Comparison of ENCODE assay signal across 20 mouse cellular contexts in genomic region chr19:21791386-21791785, GRCm38 (mm10). TPM values are rescaled to one million over a fixed set of nuclear protein-coding genes. Genes with fewer than 3 reads are reported as not detected.
A peak's percentile ranks its signal among the peaks of the same experiment; 100 is the strongest.
DNase-seq lines count a peak whose midpoint lies in the region; ATAC-seq lines count a peak whose summit lies in the region.
"Had no signal": no experiment of that assay in that cellular context is flagged by ENCODE, and none has a peak within 500 bp of the region (broad histone marks: within the 10 kb centered on the region; RNA-seq: fewer than 3 reads in every experiment).

No protein-coding gene starts in this region.

- no peak overlapping the region for H3K4me2 ChIP-seq in forebrain, embryonic 12.5 days
- H3K4me2 ChIP-seq in forebrain, embryonic 15.5 days (replicated peaks): no peak overlapping the region
- no peak overlapping the region for H3K4me2 ChIP-seq in hindbrain, embryonic 16.5 days (ENCODE audit: low read length)
- no peak overlapping the region for H3K4me2 ChIP-seq in midbrain, embryonic 13.5 days (replicated peaks)
- H3K4me2 ChIP-seq in intestine, embryonic 15.5 days (replicated peaks): no peak overlapping the region
- H3K4me2 ChIP-seq: embryonic facial prominence, embryonic 13.5 days had no signal

- H3K9ac ChIP-seq in forebrain, embryonic 12.5 days: no peak overlapping the region
- no peak overlapping the region for H3K9ac ChIP-seq in forebrain, embryonic 15.5 days (replicated peaks)
- no peak overlapping the region for H3K9ac ChIP-seq in hindbrain, embryonic 16.5 days (ENCODE audit: low read depth, low read length)
- H3K9ac ChIP-seq in midbrain, embryonic 13.5 days (replicated peaks): no peak overlapping the region
- H3K9ac ChIP-seq in intestine, embryonic 15.5 days: no peak overlapping the region
- H3K9ac ChIP-seq: embryonic facial prominence, embryonic 13.5 days had no signal

- no peak for DNase-seq in hindbrain, embryonic 10.5 days (ENCODE audit: low spot score)
- DNase-seq in midbrain, embryonic 10.5 days (ENCODE audit: low spot score): no peak
- DNase-seq in ZHBTc4 (ENCODE audit: low read depth, low spot score): peak; percentile 59
- DNase-seq: adrenal gland, postnatal 10 days; B cell, adult 2 months; cerebellum, adult 11 months; cerebellum, adult 8-10 months; gastrocnemius, postnatal 36 days; heart, adult 18-20 months; heart, postnatal 14 days; kidney, adult 8-10 months had no signal

- H3K4me1 ChIP-seq in forebrain, embryonic 12.5 days: peaks cover 50% of the 10 kb centered on the region
- peaks cover 48% of the 10 kb centered on the region for H3K4me1 ChIP-seq in forebrain, embryonic 15.5 days
- peaks cover 58% of the 10 kb centered on the region for H3K4me1 ChIP-seq in hindbrain, embryonic 10.5 days (replicated peaks)
- peaks cover 12% of the 10 kb centered on the region for H3K4me1 ChIP-seq in hindbrain, embryonic 16.5 days (ENCODE audit: control insufficient read depth, insufficient read depth, low read depth, low read length)
- peaks cover 52% of the 10 kb centered on the region for H3K4me1 ChIP-seq in midbrain, embryonic 13.5 days (replicated peaks)
- H3K4me1 ChIP-seq in midbrain, embryonic 10.5 days: peaks cover 57% of the 10 kb centered on the region
- no peaks in the 10 kb centered on the region for H3K4me1 ChIP-seq in intestine, embryonic 15.5 days (replicated peaks)

- WGBS in forebrain, embryonic 12.5 days: 75% methylated on average over 3 of the region's 3 CpGs
- WGBS in forebrain, embryonic 15.5 days: 84% methylated on average over 3 of the region's 3 CpGs
- WGBS in hindbrain, embryonic 10.5 days: 85% methylated on average over 3 of the region's 3 CpGs
- 63% methylated on average over 3 of the region's 3 CpGs for WGBS in hindbrain, embryonic 16.5 days
- 64% methylated on average over 3 of the region's 3 CpGs for WGBS in midbrain, embryonic 13.5 days
- 90% methylated on average over 3 of the region's 3 CpGs for WGBS in midbrain, embryonic 10.5 days
- 85% methylated on average over 3 of the region's 3 CpGs for WGBS in intestine, embryonic 15.5 days

- H3K36me3 ChIP-seq in forebrain, embryonic 12.5 days (replicated peaks): peaks cover 32% of the 10 kb centered on the region
- peaks cover 17% of the 10 kb centered on the region for H3K36me3 ChIP-seq in forebrain, embryonic 15.5 days
- H3K36me3 ChIP-seq in hindbrain, embryonic 10.5 days: peaks cover 42% of the 10 kb centered on the region
- 0 out of 2 replicates have a peak, but pooled peaks cover 4% of the 10 kb centered on the region for H3K36me3 ChIP-seq in hindbrain, embryonic 16.5 days (ENCODE audit: control insufficient read depth, insufficient read depth, low read length)
- peaks cover 35% of the 10 kb centered on the region for H3K36me3 ChIP-seq in midbrain, embryonic 13.5 days
- peaks cover 46% of the 10 kb centered on the region for H3K36me3 ChIP-seq in midbrain, embryonic 10.5 days
- H3K36me3 ChIP-seq in intestine, embryonic 15.5 days: no peaks in the 10 kb centered on the region

- no peak for ATAC-seq in forebrain, embryonic 12.5 days (ENCODE audit: low FRiP score)
- ATAC-seq in forebrain, embryonic 15.5 days (replicated peaks): no peak
- no peak for ATAC-seq in hindbrain, embryonic 16.5 days
- no peak for ATAC-seq in midbrain, embryonic 13.5 days
- no peak for ATAC-seq in intestine, embryonic 15.5 days
- ATAC-seq: CD4-positive, CD25-positive, alpha-beta regulatory T cell, adult 4 months; intestine, postnatal 0 days had no signal

- H3K27me3 ChIP-seq in forebrain, embryonic 12.5 days: no peaks in the 10 kb centered on the region
- H3K27me3 ChIP-seq in forebrain, embryonic 15.5 days: no peaks in the 10 kb centered on the region
- no peaks in the 10 kb centered on the region for H3K27me3 ChIP-seq in hindbrain, embryonic 10.5 days (ENCODE audit: insufficient read depth, poor library complexity, severe bottlenecking)
- no peaks in the 10 kb centered on the region for H3K27me3 ChIP-seq in hindbrain, embryonic 16.5 days (replicated peaks; ENCODE audit: control insufficient read depth, insufficient read depth, low read length)
- no peaks in the 10 kb centered on the region for H3K27me3 ChIP-seq in midbrain, embryonic 13.5 days
- H3K27me3 ChIP-seq in midbrain, embryonic 10.5 days (ENCODE audit: low read depth, poor library complexity, severe bottlenecking): no peaks in the 10 kb centered on the region
- no peaks in the 10 kb centered on the region for H3K27me3 ChIP-seq in intestine, embryonic 15.5 days (replicated peaks)
- H3K27me3 ChIP-seq: embryonic facial prominence, embryonic 13.5 days had no signal

- H3K9me3 ChIP-seq in forebrain, embryonic 12.5 days: no peaks in the 10 kb centered on the region
- H3K9me3 ChIP-seq in forebrain, embryonic 15.5 days: no peaks in the 10 kb centered on the region
- no peaks in the 10 kb centered on the region for H3K9me3 ChIP-seq in hindbrain, embryonic 10.5 days
- H3K9me3 ChIP-seq in hindbrain, embryonic 16.5 days (ENCODE audit: control insufficient read depth, low read length): no peaks in the 10 kb centered on the region
- no peaks in the 10 kb centered on the region for H3K9me3 ChIP-seq in midbrain, embryonic 13.5 days
- H3K9me3 ChIP-seq in midbrain, embryonic 10.5 days (replicated peaks): no peaks in the 10 kb centered on the region
- H3K9me3 ChIP-seq in intestine, embryonic 15.5 days: no peaks in the 10 kb centered on the region
- H3K9me3 ChIP-seq: embryonic facial prominence, embryonic 13.5 days; heart, embryonic 10.5 days had no signal

- 0 out of 2 replicates have a peak overlapping the region, but pooled peaks have one; percentile 75 for H3K27ac ChIP-seq in forebrain, embryonic 12.5 days
- no peak overlapping the region; the same call in 1 of the 2 replicates for H3K27ac ChIP-seq in forebrain, embryonic 15.5 days (replicated peaks)
- H3K27ac ChIP-seq in hindbrain, embryonic 10.5 days: peak overlapping the region; percentile 31; the same call in 1 of the 2 replicates
- H3K27ac ChIP-seq in hindbrain, embryonic 16.5 days (ENCODE audit: low read depth, low read length): no peak overlapping the region
- H3K27ac ChIP-seq in midbrain, embryonic 13.5 days: 0 out of 2 replicates have a peak overlapping the region, but pooled peaks have one; percentile 46
- no peak overlapping the region; the same call in 1 of the 2 replicates for H3K27ac ChIP-seq in midbrain, embryonic 10.5 days (replicated peaks)
- H3K27ac ChIP-seq in intestine, embryonic 15.5 days: no peak overlapping the region
- H3K27ac ChIP-seq: embryonic facial prominence, embryonic 13.5 days; heart, embryonic 10.5 days had no signal

- no peak overlapping the region for H3K4me3 ChIP-seq in forebrain, embryonic 12.5 days (replicated peaks)
- H3K4me3 ChIP-seq in forebrain, embryonic 15.5 days: no peak overlapping the region
- H3K4me3 ChIP-seq in hindbrain, embryonic 10.5 days: no peak overlapping the region
- no peak overlapping the region for H3K4me3 ChIP-seq in hindbrain, embryonic 16.5 days (ENCODE audit: low read length)
- no peak overlapping the region for H3K4me3 ChIP-seq in midbrain, embryonic 13.5 days (replicated peaks)
- H3K4me3 ChIP-seq in midbrain, embryonic 10.5 days: no peak overlapping the region
- no peak overlapping the region for H3K4me3 ChIP-seq in intestine, embryonic 15.5 days (replicated peaks)
- H3K4me3 ChIP-seq: embryonic facial prominence, embryonic 13.5 days; heart, embryonic 10.5 days had no signal

RNA-seq across cellular contexts. Expression of gene Cemip2, which starts 13.2 kb away (rescaled TPM):
- polyA plus RNA-seq in forebrain, embryonic 12.5 days (2016; fragmentation: Nextera tagmentation; extraction: Ambion mirVana): 88.7 and 89.2 TPM in 2 replicates
- polyA plus RNA-seq in forebrain, embryonic 15.5 days (2015; fragmentation: Nextera tagmentation; extraction: Ambion mirVana): 39.3 and 43.0 TPM in 2 replicates
- polyA plus RNA-seq in hindbrain, embryonic 10.5 days (2016; fragmentation: Nextera tagmentation; extraction: Ambion mirVana): 86.4 and 93.6 TPM in 2 replicates
- 15.4 and 22.2 TPM in 2 replicates for polyA plus RNA-seq in hindbrain, embryonic 16.5 days (2015; fragmentation: Nextera tagmentation; extraction: Ambion mirVana)
- 73.8 and 76.2 TPM in 2 replicates for polyA plus RNA-seq in midbrain, embryonic 13.5 days (2015; fragmentation: Nextera tagmentation; extraction: Ambion mirVana)
- 71.2 and 91.2 TPM in 2 replicates for polyA plus RNA-seq in midbrain, embryonic 10.5 days (2016; fragmentation: Nextera tagmentation; extraction: Ambion mirVana)
- 11.1 and 12.0 TPM in 2 replicates for polyA plus RNA-seq in intestine, embryonic 15.5 days (2015; fragmentation: Nextera tagmentation; extraction: Ambion mirVana)

Comparison
In these comparisons a context has a peak if more than half of its experiments do, and no peak if none do; other contexts are left out.
1. H3K27ac ChIP-seq: peak in forebrain, embryonic 12.5 days (single experiment), hindbrain, embryonic 10.5 days (single experiment) and midbrain, embryonic 13.5 days (single experiment); none in forebrain, embryonic 15.5 days (single experiment), hindbrain, embryonic 16.5 days (single experiment), midbrain, embryonic 10.5 days (single experiment) and intestine, embryonic 15.5 days (single experiment).